Comparison of ENCODE assay signal across 11 mouse cellular contexts in genomic region chr8:10300797-10301196, GRCm38 (mm10).
A peak's percentile ranks its signal among the peaks of the same experiment; 100 is the strongest.
DNase-seq lines count a peak whose midpoint lies in the region; ATAC-seq and TF ChIP-seq lines count a peak whose summit lies in the region.
"Had no signal": no experiment of that assay in that cellular context is flagged by ENCODE, and none has a peak within 500 bp of the region (broad histone marks: within the 10 kb centered on the region; RNA-seq: fewer than 3 reads in every experiment).

No protein-coding gene starts in this region.

- no peaks in the 10 kb centered on the region for H3K36me3 ChIP-seq in liver, embryonic 14.5 days (replicated peaks; ENCODE audit: control insufficient read depth, insufficient read depth, low read depth)

- H3K4me1 ChIP-seq in liver, embryonic 14.5 days (replicated peaks; ENCODE audit: control insufficient read depth in 2 of 2, insufficient read depth in 2 of 2, low read length in 1 of 2), result no peaks in the 10 kb centered on the region

- TF ChIP-seq EP300 in liver, embryonic 14.5 days (IDR thresholded peaks at IDR 0.05; ENCODE audit: low read depth), result no peak

- H3K9ac ChIP-seq in liver, embryonic 14.5 days (replicated peaks), result no peak overlapping the region

- ATAC-seq in frontal cortex, adult (ENCODE audit: low TSS enrichment), result peak; percentile 73; the same call in 1 of the 2 replicates
- no peak for ATAC-seq in liver, embryonic 14.5 days (ENCODE audit: insufficient read depth)

- H3K27ac ChIP-seq in liver, embryonic 14.5 days, result no peak overlapping the region

- no peaks in the 10 kb centered on the region for H3K9me3 ChIP-seq in liver, embryonic 14.5 days (ENCODE audit: control insufficient read depth, low read length)

- no peaks in the 10 kb centered on the region for H3K27me3 ChIP-seq in liver, embryonic 14.5 days (ENCODE audit: control insufficient read depth, insufficient read depth, low read length)

- WGBS in liver, embryonic 14.5 days (ENCODE audit: insufficient replicate concordance), result 37% methylated on average over 3 of the region's 3 CpGs

- H3K4me2 ChIP-seq in liver, embryonic 14.5 days (ENCODE audit: low read depth), result no peak overlapping the region

- DNase-seq in frontal cortex, postnatal 36 days (ENCODE audit: low spot score in 2 of 2), result no peak
- DNase-seq in liver, embryonic 14.5 days (ENCODE audit: low read depth in 3 of 3, low spot score in 3 of 3), result no peak
- no peak for DNase-seq in liver
- peak; percentile 7 for DNase-seq in ES-CJ7 (ENCODE audit: low read depth, low spot score)
- peak; percentile 33 for DNase-seq in induced T-regulatory cell, adult 2 months (ENCODE audit: low read depth)
- DNase-seq in ovary, postnatal 10 days (ENCODE audit: low spot score), result no peak
- no peak for DNase-seq in gastrocnemius, postnatal 4 days (ENCODE audit: low spot score in 2 of 2)
- DNase-seq: lung, postnatal 4 days; spleen, adult 18-20 months; thymus, postnatal 4 days had no signal

- TF ChIP-seq CTCF in liver, embryonic 14.5 days (IDR thresholded peaks at IDR 0.05; ENCODE audit: low read depth), result peak; percentile 24; the same call in 1 of the 2 replicates

- no peak overlapping the region for H3K4me3 ChIP-seq in liver, embryonic 14.5 days (ENCODE audit: insufficient read depth in 1 of 2, low read depth in 2 of 2, low read length in 2 of 2)

Comparison
In these comparisons a context has a peak if more than half of its experiments do, and no peak if none do; other contexts are left out.
1. DNase-seq: peak in ES-CJ7 (single experiment) and induced T-regulatory cell, adult 2 months (single experiment); none in frontal cortex, postnatal 36 days (0 of 2), liver, embryonic 14.5 days (0 of 3), liver (single experiment), ovary, postnatal 10 days (single experiment) and gastrocnemius, postnatal 4 days (0 of 2).